In genomic region chr3:105958204-105958603, GRCm38 (mm10) we compare ENCODE assay signal across 8 mouse cellular contexts. TPM values are rescaled to one million over a fixed set of nuclear protein-coding genes. Genes with fewer than 3 reads are reported as not detected.
DNase-seq lines count a peak whose midpoint lies in the region; ATAC-seq and TF ChIP-seq lines count a peak whose summit lies in the region.

No protein-coding gene starts in this region.

- TF ChIP-seq CTCF in left cerebral cortex, adult 2 months (IDR thresholded peaks at IDR 0.05): no peak
- TF ChIP-seq CTCF in hindbrain, postnatal 0 days (IDR thresholded peaks at IDR 0.05; ENCODE audit: low read depth): no peak

- no peak for DNase-seq in left cerebral cortex, adult 2 months (ENCODE audit: extremely low spot score in 1 of 2, low spot score in 2 of 2)
- no peak for DNase-seq in left cerebral cortex, postnatal 4 days
- peak; percentile 35 for DNase-seq in c-Kit-positive CD71-positive TER-119-positive erythroid progenitor cells, embryonic 14.5 days (ENCODE audit: low spot score)
- no peak for DNase-seq in hindbrain, postnatal 0 days (ENCODE audit: low spot score)
- DNase-seq in ovary, adult 18-20 months (ENCODE audit: low spot score): no peak
- DNase-seq in urinary bladder, postnatal 10 days (ENCODE audit: low spot score): no peak

- peaks cover 89% of the 10 kb centered on the region for H3K79me2 ChIP-seq in myocyte (ENCODE audit: control insufficient read depth, insufficient read depth)

- H3K9ac ChIP-seq in hindbrain, postnatal 0 days (replicated peaks; ENCODE audit: low read length): peak overlapping the region; percentile 94

- 41% methylated on average over 5 of the region's 5 CpGs for WGBS in hindbrain, postnatal 0 days

- no peak for TF ChIP-seq POLR2A in myocyte (IDR thresholded peaks at IDR 0.05; ENCODE audit: insufficient read length, low read depth)

- no peak for ATAC-seq in hindbrain, postnatal 0 days
- no peak for ATAC-seq in activated CD4-positive, CD25-positive, alpha-beta regulatory T cell, adult 4 months

- peak overlapping the region; percentile 98 for H3K4me3 ChIP-seq in left cerebral cortex, adult 2 months
- peak overlapping the region; percentile 81 for H3K4me3 ChIP-seq in hindbrain, postnatal 0 days (ENCODE audit: low read length)
- peak overlapping the region; percentile 63 for H3K4me3 ChIP-seq in myocyte

- intact Hi-C loops in left cerebral cortex, adult 2 months (cut with DNase I): loop anchor here (2.0 kb wide), 1 partner anchor 271 kb away; the partner anchor contains the start of gene Ddx20
- intact Hi-C loops in left cerebral cortex, postnatal 4 days (cut with DNase I): no loop called here

- H3K4me1 ChIP-seq in hindbrain, postnatal 0 days (ENCODE audit: insufficient read depth, low read length): peaks cover 19% of the 10 kb centered on the region

- H3K27ac ChIP-seq in left cerebral cortex, adult 2 months: peak overlapping the region; percentile 98
- H3K27ac ChIP-seq in hindbrain, postnatal 0 days: peak overlapping the region; percentile 94; the same call in 1 of the 2 replicates

- peak overlapping the region; percentile 36 for H3ac ChIP-seq in myocyte (ENCODE audit: control insufficient read depth, insufficient read length)

- no peaks in the 10 kb centered on the region for H3K9me3 ChIP-seq in hindbrain, postnatal 0 days (ENCODE audit: low read length)

- H3K36me3 ChIP-seq in hindbrain, postnatal 0 days (ENCODE audit: insufficient read depth, low read length): peaks cover 24% of the 10 kb centered on the region
- peaks cover 43% of the 10 kb centered on the region for H3K36me3 ChIP-seq in myocyte (ENCODE audit: control insufficient read depth, insufficient read depth)

- no peaks in the 10 kb centered on the region for H3K27me3 ChIP-seq in hindbrain, postnatal 0 days (ENCODE audit: insufficient read depth, low read length)
- no peaks in the 10 kb centered on the region for H3K27me3 ChIP-seq in myocyte (ENCODE audit: control insufficient read depth, insufficient read depth, insufficient read length)

- H3K4me2 ChIP-seq in hindbrain, postnatal 0 days (ENCODE audit: low read depth, low read length): peak overlapping the region; percentile 62
- H3K4me2 ChIP-seq in myocyte (ENCODE audit: low read depth): peak overlapping the region; percentile 85

TF ChIP-seq in myocyte, 11 proteins besides CTCF, POLR2A, EP300 and RAD21:
- no peak for TF ChIP-seq POLR2AphosphoS2 (IDR thresholded peaks at IDR 0.05; ENCODE audit: insufficient read length, low read depth)
- TF ChIP-seq MAX (IDR thresholded peaks at IDR 0.05; ENCODE audit: low read depth): no peak
- no peak for TF ChIP-seq REST (IDR thresholded peaks at IDR 0.05; ENCODE audit: insufficient read depth, insufficient read length)
- TF ChIP-seq SRF (IDR thresholded peaks at IDR 0.05; ENCODE audit: control insufficient read depth, insufficient read length, low read depth): no peak
- no peak for TF ChIP-seq E2F4 (IDR thresholded peaks at IDR 0.05; ENCODE audit: insufficient read depth)
- TF ChIP-seq MYOG (IDR thresholded peaks at IDR 0.05; ENCODE audit: control insufficient read depth in 1 of 3, insufficient read depth in 1 of 3, insufficient read length in 2 of 3, low read depth in 2 of 3): no peak
- TF ChIP-seq CEBPB (IDR thresholded peaks at IDR 0.05; ENCODE audit: insufficient read depth, poor library complexity, severe bottlenecking): no peak
- TF ChIP-seq TCF12 (IDR thresholded peaks at IDR 0.05; ENCODE audit: insufficient read depth, poor library complexity, severe bottlenecking): no peak
- TF ChIP-seq MYOD1 (IDR thresholded peaks at IDR 0.05; ENCODE audit: control insufficient read depth in 1 of 3, insufficient read length in 2 of 3, low read depth in 2 of 3): no peak
- TF ChIP-seq TCF3 (IDR thresholded peaks at IDR 0.05; ENCODE audit: insufficient read length, low read depth): no peak
- TF ChIP-seq USF1 (IDR thresholded peaks at IDR 0.05; ENCODE audit: low read depth): no peak

RNA-seq across cellular contexts. Expression of gene Wdr77, which starts 1.0 kb away (rescaled TPM):
- 10 to 100 TPM; 50.1 to 50.2 TPM for total RNA-seq in left cerebral cortex, adult 2 months (2021)
- total RNA-seq in left cerebral cortex, postnatal 4 days (2021): 10 to 100 TPM; 61.2 to 70.2 TPM
- 66.7 and 70.7 TPM in 2 replicates for total RNA-seq in hindbrain, postnatal 0 days (2014; rRNA removed)
- polyA plus RNA-seq in hindbrain, postnatal 0 days (2015; fragmentation: Nextera tagmentation; extraction: Ambion mirVana): 85.1 and 88.0 TPM in 2 replicates
- 48.8 TPM for polyA plus RNA-seq in myocyte (2012; fragmentation: generic; extraction: Trizol)
- polyA plus RNA-seq in activated CD4-positive, CD25-positive, alpha-beta regulatory T cell, adult 4 months (2017; shearing (Covaris generic)): 10 to 100 TPM; 59.5 to 64.4 TPM

RNA-seq across cellular contexts. Expression of gene Atp5f1, which starts 1.7 kb away (rescaled TPM):
- total RNA-seq in left cerebral cortex, adult 2 months (2021): 100 to 1,000 TPM; 228 to 249 TPM
- total RNA-seq in left cerebral cortex, postnatal 4 days (2021): 100 to 1,000 TPM; 255 TPM
- 233 and 276 TPM in 2 replicates for total RNA-seq in hindbrain, postnatal 0 days (2014; rRNA removed)
- 607 and 619 TPM in 2 replicates for polyA plus RNA-seq in hindbrain, postnatal 0 days (2015; fragmentation: Nextera tagmentation; extraction: Ambion mirVana)
- polyA plus RNA-seq in myocyte (2012; fragmentation: generic; extraction: Trizol): 329 TPM
- 100 to 1,000 TPM; 442 to 454 TPM for polyA plus RNA-seq in activated CD4-positive, CD25-positive, alpha-beta regulatory T cell, adult 4 months (2017; shearing (Covaris generic))

RNA-seq across cellular contexts. Expression of gene Ovgp1, which starts 15.3 kb away (rescaled TPM):
- 1 to 10 TPM; 2.6 to 2.7 TPM for total RNA-seq in left cerebral cortex, adult 2 months (2021)
- 1 to 10 TPM; 3.2 to 3.8 TPM for total RNA-seq in left cerebral cortex, postnatal 4 days (2021)
- 5.0 and 6.3 TPM in 2 replicates for total RNA-seq in hindbrain, postnatal 0 days (2014; rRNA removed)
- polyA plus RNA-seq in hindbrain, postnatal 0 days (2015; fragmentation: Nextera tagmentation; extraction: Ambion mirVana): 4.5 and 5.3 TPM in 2 replicates
- polyA plus RNA-seq in myocyte (2012; fragmentation: generic; extraction: Trizol): 0.43 TPM
- 1 to 10 TPM; 1.6 to 2.2 TPM for polyA plus RNA-seq in activated CD4-positive, CD25-positive, alpha-beta regulatory T cell, adult 4 months (2017; shearing (Covaris generic))

RNA-seq across cellular contexts. Expression of gene I830077J02Rik, which starts 25.7 kb away (rescaled TPM):
- 1 to 10 TPM in 1 of 2 experiments, under 1 TPM in 1; 0.84 to 1.5 TPM for total RNA-seq in left cerebral cortex, adult 2 months (2021)
- under 1 TPM; 0.56 to 0.64 TPM for total RNA-seq in left cerebral cortex, postnatal 4 days (2021)
- total RNA-seq in hindbrain, postnatal 0 days (2014; rRNA removed): 0.14 and 0.21 TPM in 2 replicates
- 0.39 and 0.41 TPM in 2 replicates for polyA plus RNA-seq in hindbrain, postnatal 0 days (2015; fragmentation: Nextera tagmentation; extraction: Ambion mirVana)
- 0.07 TPM for polyA plus RNA-seq in myocyte (2012; fragmentation: generic; extraction: Trizol)
- polyA plus RNA-seq in activated CD4-positive, CD25-positive, alpha-beta regulatory T cell, adult 4 months (2017; shearing (Covaris generic)): under 1 TPM in 1 of 2 experiments, not detected in 1; 0.46 TPM

RNA-seq across cellular contexts. Expression of gene Pifo, which starts 56.2 kb away (rescaled TPM):
- total RNA-seq in left cerebral cortex, adult 2 months (2021): under 1 TPM in 1 of 2 experiments, not detected in 1; 0.79 TPM
- under 1 TPM; 0.54 to 0.58 TPM for total RNA-seq in left cerebral cortex, postnatal 4 days (2021)
- 2.0 and 4.3 TPM in 2 replicates for total RNA-seq in hindbrain, postnatal 0 days (2014; rRNA removed)
- polyA plus RNA-seq in hindbrain, postnatal 0 days (2015; fragmentation: Nextera tagmentation; extraction: Ambion mirVana): 9.8 and 11.1 TPM in 2 replicates
- not detected for polyA plus RNA-seq in myocyte (2012; fragmentation: generic; extraction: Trizol)
- polyA plus RNA-seq in activated CD4-positive, CD25-positive, alpha-beta regulatory T cell, adult 4 months (2017; shearing (Covaris generic)): not detected
